Mouse (Mus musculus): Measurements from ENCODE around the gene Slc30a3. TPM values are rescaled to one million over a fixed set of nuclear protein-coding genes. Genes with fewer than 3 reads are reported as not detected.
"Not testable (repeated sequence)": the region's sequence is repeated elsewhere in the genome, so short reads cannot be mapped to it uniquely, and the experiment has no call there.

The Slc30a3 gene
- polyA plus RNA-seq, 1 experiment from 2014 or later = 0.48 TPM

- Histone ChIP-seq H3K4me2 (ENCODE audit: low read depth, low read length) (peak overlapping the region; percentile 96), H3K27me3 (ENCODE audit: control insufficient read depth, insufficient read depth, low read depth, low read length) (no peaks in the 10 kb centered on the region), H3K9me3 (replicated peaks; ENCODE audit: control insufficient read depth, low read length) (no peaks in the 10 kb centered on the region), H3K4me1 (ENCODE audit: control insufficient read depth, low read depth, low read length) (peaks cover 15% of the 10 kb centered on the region), H3K4me3 (ENCODE audit: low read depth, low read length) (peak overlapping the region; percentile 92), H3K27ac (ENCODE audit: low read length) (no peak overlapping the region), H3K36me3 (ENCODE audit: control insufficient read depth, insufficient read depth) (no peaks in the 10 kb centered on the region), H3K9ac (ENCODE audit: low read depth, low read length) (peak overlapping the region; percentile 92)
- no peak for ATAC-seq (ENCODE audit: low read depth)
- 16% methylated on average over 5 of the region's 5 CpGs for WGBS (ENCODE audit: insufficient replicate concordance)
These were observed 61.0 kb downstream of the Slc30a3 start for GRCm38 (mm10) chr5:31047074-31047473.

DNA sequence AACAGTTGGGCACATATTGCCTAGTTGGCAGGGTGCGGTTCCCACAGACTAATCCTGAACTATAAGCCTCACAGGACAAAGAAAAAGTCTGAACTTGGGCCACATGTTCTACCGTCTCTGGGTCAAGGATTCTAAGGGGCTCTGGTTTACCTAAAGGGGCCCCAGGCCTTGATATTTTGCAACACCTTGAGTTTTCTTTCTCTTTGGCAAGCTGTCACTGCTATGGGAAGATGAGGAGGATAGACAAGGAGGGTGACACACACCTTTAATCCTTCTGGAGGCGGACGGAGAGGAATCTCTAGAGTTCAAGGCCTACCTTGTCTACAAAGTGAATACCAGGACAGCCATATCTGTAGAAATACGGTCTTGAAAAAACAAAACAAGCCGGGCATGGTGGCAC is 61.6 kb downstream of the Slc30a3 start:
- Histone ChIP-seq H3K9me3 (replicated peaks; ENCODE audit: control insufficient read depth, low read length) (no peaks in the 10 kb centered on the region), H3K4me2 (ENCODE audit: low read depth, low read length) (no peak overlapping the region), H3K27ac (ENCODE audit: low read length) (no peak overlapping the region), H3K27me3 (ENCODE audit: control insufficient read depth, insufficient read depth, low read depth, low read length) (no peaks in the 10 kb centered on the region), H3K4me3 (ENCODE audit: low read depth, low read length) (no peak overlapping the region), H3K4me1 (ENCODE audit: control insufficient read depth, low read depth, low read length) (peaks cover 15% of the 10 kb centered on the region), H3K36me3 (ENCODE audit: control insufficient read depth, insufficient read depth) (no peaks in the 10 kb centered on the region), H3K9ac (ENCODE audit: low read depth, low read length) (no peak overlapping the region)
- WGBS (ENCODE audit: insufficient replicate concordance) = 82% methylated on average over 6 of the region's 6 CpGs
- no peak for ATAC-seq (ENCODE audit: low read depth)

GRCm38 (mm10) chr5:31038171-31038845 is 69.7 kb downstream of the Slc30a3 start:
- Histone ChIP-seq H3K4me3 (ENCODE audit: low read depth, low read length) (no peak overlapping the region), H3K4me2 (ENCODE audit: low read depth, low read length) (no peak overlapping the region), H3K9ac (ENCODE audit: low read depth, low read length) (no peak overlapping the region), H3K9me3 (replicated peaks; ENCODE audit: control insufficient read depth, low read length) (no peaks in the 10 kb centered on the region), H3K36me3 (ENCODE audit: control insufficient read depth, insufficient read depth) (no peaks in the 10 kb centered on the region), H3K27ac (ENCODE audit: low read length) (no peak overlapping the region), H3K27me3 (ENCODE audit: control insufficient read depth, insufficient read depth, low read depth, low read length) (no peaks in the 10 kb centered on the region), H3K4me1 (ENCODE audit: control insufficient read depth, low read depth, low read length) (no peaks in the 10 kb centered on the region)
- WGBS (ENCODE audit: insufficient replicate concordance) = 74% methylated on average over 7 of the region's 7 CpGs
- no peak for ATAC-seq (ENCODE audit: low read depth)

- H3K4me2 ChIP-seq (ENCODE audit: low read depth, low read length); H3K9me3 ChIP-seq (replicated peaks; ENCODE audit: control insufficient read depth, low read length); H3K27ac ChIP-seq (ENCODE audit: low read length); H3K4me1 ChIP-seq (ENCODE audit: control insufficient read depth, low read depth, low read length); H3K9ac ChIP-seq (ENCODE audit: low read depth, low read length); H3K4me3 ChIP-seq (ENCODE audit: low read depth, low read length); H3K27me3 ChIP-seq (ENCODE audit: control insufficient read depth, insufficient read depth, low read depth, low read length); H3K36me3 ChIP-seq (ENCODE audit: control insufficient read depth, insufficient read depth): not testable (repeated sequence)
- ATAC-seq (ENCODE audit: low read depth) = peak; percentile 79
- 75% methylated on average over 11 of the region's 11 CpGs for WGBS (ENCODE audit: insufficient replicate concordance)
These were observed 71.5 kb downstream of the Slc30a3 start for GRCm38 (mm10) chr5:31036556-31036955.

Other genes with a start within 250 kb of the Slc30a3 start
- gene Tmem214, start 240.2 kb downstream of the Slc30a3 start, polyA plus RNA-seq (2015; fragmentation: Nextera tagmentation; extraction: Ambion mirVana) = 40.1 and 41.7 TPM in 2 replicates
- gene Agbl5, start 219.5 kb downstream of the Slc30a3 start, polyA plus RNA-seq (2015; fragmentation: Nextera tagmentation; extraction: Ambion mirVana) = 5.7 and 6.1 TPM in 2 replicates
- gene Ost4, start 200.4 kb downstream of the Slc30a3 start, polyA plus RNA-seq (2015; fragmentation: Nextera tagmentation; extraction: Ambion mirVana) = 311 and 346 TPM in 2 replicates
- 37.2 and 39.1 TPM in 2 replicates for gene Emilin1, start 194.8 kb downstream of the Slc30a3 start, polyA plus RNA-seq (2015; fragmentation: Nextera tagmentation; extraction: Ambion mirVana)
- 31.7 and 36.0 TPM in 2 replicates for gene Khk, start 186.8 kb downstream of the Slc30a3 start, polyA plus RNA-seq (2015; fragmentation: Nextera tagmentation; extraction: Ambion mirVana)
- gene Cgref1, start 162.6 kb downstream of the Slc30a3 start, polyA plus RNA-seq (2015; fragmentation: Nextera tagmentation; extraction: Ambion mirVana) = 3.1 and 3.2 TPM in 2 replicates
- 92.0 and 102 TPM in 2 replicates for gene Preb, start 147.9 kb downstream of the Slc30a3 start, polyA plus RNA-seq (2015; fragmentation: Nextera tagmentation; extraction: Ambion mirVana)
- 0.02 and 0.07 TPM in 2 replicates for gene Tcf23, start 139.6 kb downstream of the Slc30a3 start, polyA plus RNA-seq (2015; fragmentation: Nextera tagmentation; extraction: Ambion mirVana)
- 63.8 and 67.9 TPM in 2 replicates for gene Atraid, start 59.9 kb downstream of the Slc30a3 start, polyA plus RNA-seq (2015; fragmentation: Nextera tagmentation; extraction: Ambion mirVana)
- gene Slc5a6, start 59.3 kb downstream of the Slc30a3 start, polyA plus RNA-seq (2015; fragmentation: Nextera tagmentation; extraction: Ambion mirVana) = 3.1 and 4.8 TPM in 2 replicates
- gene Cad, start 53.5 kb downstream of the Slc30a3 start, polyA plus RNA-seq (2015; fragmentation: Nextera tagmentation; extraction: Ambion mirVana) = 13.0 and 14.2 TPM in 2 replicates
- gene Dnajc5g, start 2.0 kb downstream of the Slc30a3 start, polyA plus RNA-seq (2015; fragmentation: Nextera tagmentation; extraction: Ambion mirVana) = not detected in 2 replicates
- gene Trim54, start 8.5 kb upstream of the Slc30a3 start, polyA plus RNA-seq (2015; fragmentation: Nextera tagmentation; extraction: Ambion mirVana) = 0.41 and 0.57 TPM in 2 replicates
- not detected in 2 replicates for gene Ucn, start 30.6 kb upstream of the Slc30a3 start, polyA plus RNA-seq (2015; fragmentation: Nextera tagmentation; extraction: Ambion mirVana)
- gene Mpv17, start 46.0 kb upstream of the Slc30a3 start, polyA plus RNA-seq (2015; fragmentation: Nextera tagmentation; extraction: Ambion mirVana) = 20.7 and 21.5 TPM in 2 replicates
- 0.33 and 0.74 TPM in 2 replicates for gene Gm29609, start 71.7 kb upstream of the Slc30a3 start, polyA plus RNA-seq (2015; fragmentation: Nextera tagmentation; extraction: Ambion mirVana)
- 29.3 and 32.2 TPM in 2 replicates for gene Gtf3c2, start 71.9 kb upstream of the Slc30a3 start, polyA plus RNA-seq (2015; fragmentation: Nextera tagmentation; extraction: Ambion mirVana)
- 36.0 and 36.8 TPM in 2 replicates for gene Snx17, start 85.0 kb upstream of the Slc30a3 start, polyA plus RNA-seq (2015; fragmentation: Nextera tagmentation; extraction: Ambion mirVana)
- 38.5 and 42.2 TPM in 2 replicates for gene Eif2b4, start 85.2 kb upstream of the Slc30a3 start, polyA plus RNA-seq (2015; fragmentation: Nextera tagmentation; extraction: Ambion mirVana)
- 1.8 and 2.6 TPM in 2 replicates for gene Zfp513, start 94.1 kb upstream of the Slc30a3 start, polyA plus RNA-seq (2015; fragmentation: Nextera tagmentation; extraction: Ambion mirVana)
- 90.8 and 97.8 TPM in 2 replicates for gene Ppm1g, start 112.5 kb upstream of the Slc30a3 start, polyA plus RNA-seq (2015; fragmentation: Nextera tagmentation; extraction: Ambion mirVana)
- gene Nrbp1, start 132.6 kb upstream of the Slc30a3 start, polyA plus RNA-seq (2015; fragmentation: Nextera tagmentation; extraction: Ambion mirVana) = 44.4 and 44.9 TPM in 2 replicates
- gene Gm9970, start 133.0 kb upstream of the Slc30a3 start, polyA plus RNA-seq (2015; fragmentation: Nextera tagmentation; extraction: Ambion mirVana) = not detected in 2 replicates
- 4.8 and 4.9 TPM in 2 replicates for gene Krtcap3, start 143.5 kb upstream of the Slc30a3 start, polyA plus RNA-seq (2015; fragmentation: Nextera tagmentation; extraction: Ambion mirVana)
- 4.5 and 5.1 TPM in 2 replicates for gene Ift172, start 182.9 kb upstream of the Slc30a3 start, polyA plus RNA-seq (2015; fragmentation: Nextera tagmentation; extraction: Ambion mirVana)
- 4.0 and 5.2 TPM in 2 replicates for gene Fndc4, start 187.8 kb upstream of the Slc30a3 start, polyA plus RNA-seq (2015; fragmentation: Nextera tagmentation; extraction: Ambion mirVana)
- 31.1 and 39.4 TPM in 2 replicates for gene Gckr, start 189.2 kb upstream of the Slc30a3 start, polyA plus RNA-seq (2015; fragmentation: Nextera tagmentation; extraction: Ambion mirVana)